Mouse (Mus musculus): ENCODE data around the gene Grid2ip. TPM values are rescaled to one million over a fixed set of nuclear protein-coding genes. Genes with fewer than 3 reads are reported as not detected.

Gene Grid2ip
- 1 to 10 TPM; 2.0 TPM for total RNA-seq (2021)

DNA sequence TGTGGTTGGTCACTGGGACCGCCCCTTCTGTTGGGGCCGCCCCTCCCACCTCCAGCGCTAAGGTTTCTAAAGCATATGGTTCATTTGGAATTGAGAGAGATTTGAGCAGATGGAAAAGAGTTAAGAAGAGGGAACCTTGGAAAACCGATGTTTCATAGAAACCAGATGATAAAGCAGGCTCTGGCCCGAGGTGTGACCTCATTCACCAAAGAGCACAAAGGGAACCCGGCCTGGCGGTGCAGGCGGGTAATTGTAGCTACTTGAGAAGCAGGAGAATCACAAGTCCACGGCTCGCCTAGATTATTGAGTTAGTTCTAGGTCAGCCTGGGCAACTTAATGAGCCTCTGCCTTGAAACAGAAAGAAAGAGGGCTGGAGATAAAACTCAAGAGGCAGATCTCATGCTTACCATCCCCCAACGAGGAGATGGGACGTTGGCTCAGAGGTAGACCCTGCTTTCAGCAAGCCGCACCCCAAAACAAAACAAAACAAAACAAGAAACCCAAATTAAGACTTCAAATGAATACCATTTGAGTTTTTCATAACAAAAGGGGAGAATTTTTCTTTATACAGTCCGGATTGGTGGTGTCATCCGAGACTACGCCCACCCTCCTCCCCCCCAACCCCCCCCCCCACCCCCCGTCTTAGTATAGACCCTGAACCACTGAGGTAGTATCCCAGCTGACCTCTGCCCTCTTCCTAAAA lies at the start of gene Grid2ip:
Gene Grid2ip, plus strand, starts transcription at position 653 of the 703 bp plus-strand sequence.
- intact Hi-C loops (cut with DNase I), result no loop called here
- DNase-seq (ENCODE audit: extremely low spot score in 1 of 2, low spot score in 2 of 2), result no peak

- intact Hi-C loops (cut with DNase I), result loop anchor here (5.0 kb wide), 1 partner anchor 72 kb away; the partner anchor contains the start of gene Zfp12
- no peak for DNase-seq (ENCODE audit: extremely low spot score in 1 of 2, low spot score in 2 of 2)
These were observed 48.3 kb upstream of the Grid2ip start for GRCm38 (mm10) chr5:143308825-143309224.

- intact Hi-C loops (cut with DNase I), result loop anchor here (5.0 kb wide), 1 partner anchor 73 kb away; the partner anchor contains the start of gene Zfp12
- no peak for DNase-seq (ENCODE audit: extremely low spot score in 1 of 2, low spot score in 2 of 2)
These were observed 47.2 kb upstream of the Grid2ip start for GRCm38 (mm10) chr5:143309916-143310315.

DNA sequence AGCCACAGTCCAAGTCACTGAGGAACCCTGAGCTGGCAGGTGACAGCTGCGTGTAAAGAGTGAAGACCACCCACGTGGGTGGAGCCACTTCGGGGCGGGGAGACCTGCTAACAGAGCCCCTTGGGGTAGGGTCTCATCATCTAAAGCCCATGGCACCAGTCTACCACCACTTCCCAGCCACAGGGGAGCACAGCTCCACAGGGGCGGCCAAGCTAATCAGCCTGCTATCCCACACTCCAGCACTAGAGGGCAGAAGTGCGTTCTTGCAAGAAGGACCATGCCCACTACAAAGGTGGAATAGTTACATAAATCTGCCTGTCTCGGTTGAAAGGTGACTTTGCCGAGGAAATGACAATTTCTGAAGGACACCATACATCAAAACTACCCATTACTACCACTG lies 45.3 kb upstream of the Grid2ip start:
- DNase-seq (ENCODE audit: extremely low spot score in 1 of 2, low spot score in 2 of 2), result peak; percentile 56 to 83
- intact Hi-C loops (cut with DNase I), result no loop called here

GRCm38 (mm10) chr5:143314183-143314729 lies 42.9 kb upstream of the Grid2ip start:
- DNase-seq (ENCODE audit: extremely low spot score in 1 of 2, low spot score in 2 of 2), result no peak
- intact Hi-C loops (cut with DNase I), result no loop called here

GRCm38 (mm10) chr5:143314730-143315513 lies 42.2 kb upstream of the Grid2ip start, which contains the start of gene E130309D02Rik:
Gene E130309D02Rik, minus strand, starts transcription at chr5:143315360.
- peak; percentile 75 to 93 for DNase-seq (ENCODE audit: extremely low spot score in 1 of 2, low spot score in 2 of 2)
- intact Hi-C loops (cut with DNase I), result no loop called here

DNA sequence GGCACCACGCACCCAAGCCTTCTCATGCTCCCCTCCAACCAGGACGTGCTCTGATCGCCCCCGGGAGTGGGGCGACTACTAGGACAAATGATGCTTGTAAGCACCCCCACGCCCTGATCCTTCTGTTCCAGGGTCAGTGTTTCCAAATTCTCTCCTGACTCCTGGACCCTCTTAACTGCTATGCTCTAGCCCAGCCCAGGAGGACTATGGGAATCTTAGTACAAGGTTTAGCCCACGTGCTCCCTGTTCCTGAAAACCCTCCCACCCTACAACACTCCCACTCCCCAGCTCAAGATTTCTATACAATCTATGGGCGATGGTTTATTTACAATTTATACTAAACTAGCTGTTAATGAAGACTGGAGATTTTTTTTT lies 41.6 kb upstream of the Grid2ip start:
- intact Hi-C loops (cut with DNase I), result no loop called here
- no peak for DNase-seq (ENCODE audit: extremely low spot score in 1 of 2, low spot score in 2 of 2)

GRCm38 (mm10) chr5:143316605-143317287 lies 40.4 kb upstream of the Grid2ip start:
- DNase-seq (ENCODE audit: extremely low spot score in 1 of 2, low spot score in 2 of 2), result no peak
- intact Hi-C loops (cut with DNase I), result no loop called here

GRCm38 (mm10) chr5:143317288-143317610 lies 39.9 kb upstream of the Grid2ip start:
- intact Hi-C loops (cut with DNase I), result no loop called here
- DNase-seq (ENCODE audit: extremely low spot score in 1 of 2, low spot score in 2 of 2), result no peak

GRCm38 (mm10) chr5:143328690-143329495 lies 28.2 kb upstream of the Grid2ip start, which contains the start of gene Zdhhc4:
Gene Zdhhc4, minus strand, starts transcription at chr5:143329256.
- intact Hi-C loops (cut with DNase I), result no loop called here
- DNase-seq (ENCODE audit: extremely low spot score in 1 of 2, low spot score in 2 of 2), result peak; percentile 89 to 95

DNA sequence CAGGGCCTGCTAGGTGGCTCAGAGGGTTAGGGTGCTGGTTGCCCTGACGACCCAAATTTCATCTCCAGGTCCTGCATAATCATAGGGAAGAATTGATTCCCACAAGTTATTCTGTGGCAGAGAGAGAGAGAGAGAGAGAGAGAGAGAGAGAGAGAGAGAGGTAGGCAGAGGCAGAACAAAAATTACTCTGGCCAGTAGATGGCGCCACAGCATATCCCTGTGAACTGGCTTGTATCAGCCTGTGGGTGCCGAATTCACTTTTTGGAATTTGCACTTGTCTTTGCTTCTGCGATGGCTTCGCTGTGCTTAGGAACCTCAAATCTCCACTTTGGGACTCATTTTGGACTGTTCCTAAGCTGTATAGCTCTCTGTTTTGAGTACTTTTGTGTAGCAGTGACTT lies 23.3 kb upstream of the Grid2ip start:
- intact Hi-C loops (cut with DNase I), result no loop called here
- peak; percentile 79 to 86 for DNase-seq (ENCODE audit: extremely low spot score in 1 of 2, low spot score in 2 of 2)

DNA sequence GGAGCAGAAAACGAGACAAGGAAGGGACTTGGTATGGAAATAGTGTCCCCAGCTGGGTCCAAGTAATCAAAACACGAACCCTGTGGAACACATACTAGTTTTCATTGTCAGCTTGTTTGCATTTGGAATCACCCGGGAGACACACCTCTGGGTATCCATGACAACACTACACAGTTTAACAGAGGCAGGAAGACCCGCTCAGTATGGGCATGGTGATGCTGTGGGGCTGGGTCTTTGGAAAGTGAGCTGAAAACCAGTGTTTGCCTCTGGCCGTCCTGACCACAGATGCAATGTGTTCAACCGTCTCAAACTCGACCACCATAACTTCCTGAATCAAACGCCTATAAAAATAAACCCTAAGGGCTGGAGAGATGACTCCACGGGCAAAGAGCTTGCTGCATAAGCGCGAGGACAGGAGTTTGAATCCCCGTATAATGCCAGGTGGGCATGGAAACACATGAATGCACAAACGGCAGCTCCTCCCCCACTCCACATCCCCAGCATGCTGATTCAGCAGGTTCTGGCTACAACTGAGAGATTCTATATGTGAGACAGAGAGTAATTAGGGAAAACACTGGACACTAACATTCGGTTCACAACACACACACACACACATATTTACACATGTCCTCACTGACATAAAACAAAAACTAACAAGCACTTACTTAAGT lies 22.6 kb upstream of the Grid2ip start:
- DNase-seq (ENCODE audit: extremely low spot score in 1 of 2, low spot score in 2 of 2), result no peak
- intact Hi-C loops (cut with DNase I), result loop anchor here (5.0 kb wide), 1 partner anchor 88 kb away; no protein-coding TSS in a partner anchor

DNA sequence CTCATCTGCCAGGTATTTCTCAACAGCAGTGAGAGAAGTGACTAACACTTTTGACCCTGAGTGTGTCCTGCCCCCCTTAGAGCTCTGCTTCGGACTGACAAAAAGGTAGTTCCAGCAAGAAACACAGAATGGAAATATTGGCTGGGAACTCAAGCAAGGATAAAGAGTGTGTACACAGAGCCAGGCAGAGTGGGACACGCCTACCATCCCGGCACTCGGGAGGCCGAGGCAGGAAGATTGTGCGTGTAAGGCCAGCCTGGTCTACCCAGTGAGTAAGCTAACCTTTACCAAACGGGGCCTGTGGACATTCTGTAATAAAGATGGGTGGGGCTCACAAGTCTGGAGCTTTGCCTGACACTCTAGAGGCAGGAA lies 22.1 kb upstream of the Grid2ip start:
- DNase-seq (ENCODE audit: extremely low spot score in 1 of 2, low spot score in 2 of 2), result no peak
- intact Hi-C loops (cut with DNase I), result loop anchor here (5.0 kb wide), 1 partner anchor 87 kb away; no protein-coding TSS in a partner anchor

DNA sequence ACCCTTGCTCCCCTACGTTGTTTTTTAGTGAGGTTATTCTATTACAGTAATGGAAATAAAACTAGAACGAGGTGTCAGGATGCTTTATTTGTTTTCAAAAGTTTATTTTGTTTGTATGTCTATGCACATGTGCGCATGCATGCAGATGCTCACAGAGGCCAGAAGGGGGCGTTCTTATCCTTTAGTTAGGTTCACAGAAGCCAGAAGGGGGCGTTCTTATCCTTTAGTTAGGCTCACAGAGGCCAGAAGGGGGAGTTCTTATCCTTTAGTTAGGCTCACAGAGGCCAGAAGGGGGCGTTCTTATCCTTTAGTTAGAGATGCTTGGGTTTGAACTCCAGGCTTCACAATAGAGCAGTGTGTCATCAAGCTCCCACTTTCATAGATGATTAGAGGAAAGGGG lies 20.6 kb upstream of the Grid2ip start:
- intact Hi-C loops (cut with DNase I), result loop anchor here (5.0 kb wide), 1 partner anchor 86 kb away; no protein-coding TSS in a partner anchor

DNA sequence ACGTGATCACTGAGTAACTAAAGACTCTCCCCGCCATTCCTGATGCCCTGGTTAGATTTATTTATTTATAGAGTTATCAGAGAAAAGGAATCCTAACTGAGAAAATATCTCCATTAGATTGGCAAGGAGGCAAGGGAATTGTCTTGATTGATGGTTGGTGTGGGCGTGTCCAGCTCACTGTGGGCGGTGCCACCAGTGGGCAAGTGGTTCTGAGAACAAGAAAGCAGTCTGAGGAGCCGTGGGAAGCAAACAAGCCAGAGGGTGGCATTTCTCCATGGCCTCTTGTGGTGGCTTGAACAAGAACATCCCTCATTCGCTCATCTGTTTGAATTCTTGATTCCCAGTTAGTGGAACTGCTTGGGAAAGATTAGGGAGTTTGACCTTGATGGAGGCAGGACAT lies 17.5 kb upstream of the Grid2ip start:
- no peak for DNase-seq (ENCODE audit: extremely low spot score in 1 of 2, low spot score in 2 of 2)
- intact Hi-C loops (cut with DNase I), result loop anchor here (5.0 kb wide), 1 partner anchor 83 kb away; no protein-coding TSS in a partner anchor

More for the DNA sequence above, 20.6 kb upstream of the Grid2ip start:
- DNase-seq (ENCODE audit: extremely low spot score in 1 of 2, low spot score in 2 of 2), result no peak

DNA sequence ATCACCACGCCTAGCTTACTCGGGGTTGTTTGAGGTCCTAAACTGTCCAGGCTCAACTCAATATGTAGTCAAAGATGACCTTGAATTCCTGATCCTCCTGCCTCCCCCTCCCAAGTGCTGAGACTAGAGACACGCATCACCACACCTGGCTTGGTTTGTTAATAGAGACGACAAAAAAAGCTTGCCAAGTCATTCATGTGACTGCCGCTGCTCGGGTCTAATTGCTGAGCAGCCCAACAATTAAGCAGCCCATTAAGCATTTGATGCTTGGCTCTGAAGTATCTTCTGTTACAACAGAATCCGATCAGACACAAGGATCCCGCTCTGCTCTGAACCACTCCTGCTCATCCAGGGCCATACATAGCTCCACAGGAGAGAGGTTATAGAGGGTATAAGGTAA lies 10.8 kb upstream of the Grid2ip start:
- no peak for DNase-seq (ENCODE audit: extremely low spot score in 1 of 2, low spot score in 2 of 2)
- intact Hi-C loops (cut with DNase I), result no loop called here

GRCm38 (mm10) chr5:143356017-143356416 lies 1.1 kb upstream of the Grid2ip start:
- intact Hi-C loops (cut with DNase I), result no loop called here
- DNase-seq (ENCODE audit: extremely low spot score in 1 of 2, low spot score in 2 of 2), result no peak

DNA sequence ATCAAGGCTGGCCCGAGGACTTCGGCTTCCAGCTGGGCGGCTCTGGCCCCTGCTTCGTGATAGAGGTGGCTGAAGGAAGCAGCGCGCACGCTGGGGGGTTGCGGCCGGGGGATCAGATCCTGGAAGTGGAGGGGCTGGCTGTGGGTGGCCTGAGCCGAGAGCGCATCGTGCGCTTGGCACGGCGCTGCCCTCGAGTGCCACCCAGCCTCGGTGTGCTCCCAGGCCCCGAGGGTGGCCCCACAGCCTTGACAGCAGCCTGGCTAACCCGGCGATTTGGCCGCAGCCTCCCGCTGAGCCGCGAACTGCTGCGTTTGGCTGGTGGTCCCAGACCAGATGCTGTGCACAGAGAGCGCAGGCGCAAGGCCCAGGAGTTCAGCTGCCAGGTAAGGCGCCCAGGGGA lies 426 bp downstream of the Grid2ip start:
- intact Hi-C loops (cut with DNase I), result no loop called here
- peak in 1 of 2 experiments; percentile 34 for DNase-seq (ENCODE audit: extremely low spot score in 1 of 2, low spot score in 2 of 2)

All from left cerebral cortex, postnatal 10 days (tissue).